Mouse (Mus musculus) MEL-GATA-1-ER (cell line): ENCODE measurements around the gene Pif1.
A peak's percentile ranks its signal among the peaks of the same experiment; 100 is the strongest.

ENCODE experiments used
- DNase-seq: peaks from one replicate; pipeline ENCODE4 v3.0.0-alpha.2; 2012; ENCODE audit warnings: low read depth; ENCODE audit errors: extremely low read depth

Pif1 gene

DNA sequence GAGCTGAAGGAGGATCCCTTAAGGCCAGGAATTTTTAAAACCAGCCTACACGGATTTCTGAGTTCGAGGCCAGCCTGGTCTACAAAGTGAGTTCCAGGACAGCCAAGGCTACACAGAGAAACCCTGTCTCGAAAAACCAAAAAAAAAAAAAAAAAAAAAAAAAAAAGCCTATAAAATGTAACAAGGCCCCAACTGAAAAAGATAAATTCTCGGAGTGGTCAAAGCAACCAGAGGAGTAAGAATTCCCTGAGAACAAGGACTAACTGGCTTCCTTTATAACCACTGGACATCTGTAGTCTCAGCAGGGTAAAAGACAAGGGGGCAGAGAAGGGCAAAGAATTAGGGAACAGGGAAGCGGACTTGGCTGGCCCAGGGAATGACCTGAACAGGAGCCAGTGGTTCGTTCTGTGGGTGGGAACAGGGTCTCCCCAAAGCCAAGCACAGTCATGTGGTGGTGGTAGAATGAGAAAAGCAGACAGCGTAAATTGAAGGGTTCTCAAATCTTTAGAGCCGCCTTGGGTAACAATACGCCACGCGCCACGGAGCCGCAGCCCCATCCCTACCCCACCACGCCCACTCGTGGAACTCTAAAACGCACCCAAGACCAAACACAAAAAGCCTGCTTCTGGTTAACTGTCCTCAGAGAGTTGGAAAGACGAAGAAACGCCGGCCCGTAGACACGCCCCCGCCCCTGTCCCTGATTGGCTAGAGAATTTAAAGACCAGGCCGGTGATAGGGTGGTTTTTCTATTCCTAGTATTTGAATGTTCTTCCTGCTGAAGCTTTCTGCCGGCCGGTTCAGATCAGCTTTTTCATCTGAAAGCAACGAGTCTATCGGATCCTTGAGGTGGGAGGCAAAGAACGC lies at the start of gene Pif1:
Pif1 (plus strand) TSS at position 755 of the 864 bp plus-strand sequence.
- DNase-seq = peak; percentile 91

DNA sequence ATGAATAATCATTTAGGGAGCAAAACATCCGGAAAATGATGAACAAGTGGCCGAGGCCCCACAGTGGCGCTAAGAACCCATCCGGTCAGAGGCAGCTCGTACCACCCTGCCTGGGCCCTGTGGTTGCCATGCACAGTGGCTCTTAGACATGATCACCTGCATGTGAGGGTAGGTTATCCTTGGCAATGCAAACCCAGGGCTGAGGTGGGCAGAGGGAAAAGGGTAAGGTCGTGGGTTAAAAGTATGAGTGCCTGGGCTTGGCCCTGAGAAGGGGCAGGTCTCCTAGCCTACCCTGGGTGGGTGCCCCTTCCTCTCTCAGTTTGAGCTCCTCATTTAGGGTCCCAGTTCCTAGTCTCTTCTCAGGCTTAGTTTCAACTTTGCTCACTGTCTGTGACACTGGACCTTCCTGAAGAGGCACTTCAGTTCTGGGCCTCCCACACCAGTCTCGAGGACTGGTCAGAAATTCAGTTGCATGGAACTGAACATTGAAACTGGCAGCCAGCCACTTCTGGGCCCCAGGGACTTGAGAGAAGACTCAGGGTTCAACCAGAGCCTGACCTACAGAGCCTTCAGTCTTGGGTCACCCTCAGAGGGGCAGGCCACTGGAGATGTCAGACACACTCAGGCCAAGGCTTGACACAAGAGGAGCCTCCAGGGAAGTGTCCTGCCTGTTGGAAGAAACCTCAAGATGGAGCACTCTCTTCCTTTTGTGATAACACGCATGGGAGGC lies 48.9 kb upstream of the Pif1 start:
- DNase-seq = no peak

DNA sequence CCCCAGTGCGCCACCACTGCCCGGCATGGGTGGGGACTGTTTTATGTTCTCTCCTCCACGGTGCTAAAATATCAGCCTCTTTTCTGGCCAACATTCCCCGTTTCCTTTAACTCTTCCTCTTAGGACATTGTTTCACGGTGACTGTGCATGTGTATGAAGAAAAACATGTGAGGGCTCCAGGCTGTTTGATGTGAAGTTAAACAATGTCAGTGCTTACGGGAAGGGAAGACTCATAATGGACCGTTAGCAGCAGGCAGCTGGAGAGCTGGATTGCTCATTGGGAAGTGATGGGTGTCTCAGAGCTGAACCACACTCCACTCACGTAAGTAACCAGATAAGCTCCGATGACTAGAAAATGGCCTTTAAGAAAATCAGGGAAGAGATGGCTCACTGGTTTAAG lies 47.3 kb upstream of the Pif1 start:
- DNase-seq = no peak

DNA sequence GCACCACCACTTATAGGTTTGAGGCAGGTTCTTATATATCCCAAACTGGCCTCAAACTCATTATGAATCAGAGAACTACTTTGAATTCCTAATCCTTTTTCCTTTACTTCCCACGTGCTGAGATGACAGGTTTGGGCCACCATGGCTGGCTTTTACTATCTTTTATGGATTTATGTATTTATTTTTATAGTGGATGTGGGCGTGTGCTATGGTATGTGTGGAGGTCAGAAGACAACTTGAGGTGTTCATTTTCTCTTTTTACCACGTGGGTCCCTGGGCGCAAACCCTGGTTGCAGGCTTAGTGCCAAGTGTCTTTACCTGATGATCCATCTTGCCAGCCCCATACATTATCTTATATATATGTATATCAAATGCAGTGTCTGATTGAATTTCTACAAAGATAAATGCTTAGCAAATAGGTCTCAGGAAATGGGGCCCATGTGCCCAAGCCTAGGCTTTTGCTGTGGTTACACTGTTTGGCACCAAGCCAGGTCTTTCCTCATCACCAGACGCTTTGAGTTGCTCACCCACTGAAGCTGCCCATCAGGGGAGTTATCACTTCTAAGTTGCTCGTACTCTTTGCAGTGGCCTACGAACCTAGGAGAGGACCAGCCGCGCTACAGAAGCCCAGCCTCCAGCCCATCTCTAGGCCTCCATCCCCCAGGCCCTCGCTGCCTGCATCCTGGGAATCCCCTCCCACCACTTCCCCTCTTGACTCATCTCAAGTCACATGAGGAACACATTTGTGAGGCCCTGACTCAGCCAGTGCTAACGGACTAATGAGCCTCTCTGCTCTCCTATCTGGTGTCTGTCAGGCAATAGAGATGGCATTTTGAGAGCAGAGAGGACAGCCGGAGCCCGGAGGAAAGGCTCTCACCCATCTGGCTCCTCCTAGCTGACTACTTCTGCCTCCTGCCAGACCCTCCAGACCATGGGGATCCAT lies 45.6 kb upstream of the Pif1 start:
- DNase-seq = peak; percentile 90

DNA sequence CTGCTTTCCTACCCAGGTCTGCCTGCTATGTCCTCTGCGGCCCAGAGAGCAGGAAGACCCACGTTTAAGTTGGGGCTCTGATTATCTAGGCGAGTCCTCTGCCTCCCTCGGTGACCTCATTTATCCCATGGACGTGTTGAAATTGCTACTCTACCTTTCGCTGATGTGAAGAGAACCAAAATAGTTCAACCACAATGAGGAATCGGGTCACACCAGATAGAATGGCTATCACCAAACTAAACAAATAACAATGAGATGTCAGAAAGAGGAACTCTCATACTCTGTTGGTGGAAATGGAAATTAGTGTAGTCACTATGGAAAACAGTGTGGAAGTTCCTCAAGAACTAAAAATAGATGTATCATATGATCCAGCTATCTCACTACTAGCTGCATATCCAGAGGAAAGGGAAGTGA lies 44.8 kb upstream of the Pif1 start:
- DNase-seq = peak; percentile 97

DNA sequence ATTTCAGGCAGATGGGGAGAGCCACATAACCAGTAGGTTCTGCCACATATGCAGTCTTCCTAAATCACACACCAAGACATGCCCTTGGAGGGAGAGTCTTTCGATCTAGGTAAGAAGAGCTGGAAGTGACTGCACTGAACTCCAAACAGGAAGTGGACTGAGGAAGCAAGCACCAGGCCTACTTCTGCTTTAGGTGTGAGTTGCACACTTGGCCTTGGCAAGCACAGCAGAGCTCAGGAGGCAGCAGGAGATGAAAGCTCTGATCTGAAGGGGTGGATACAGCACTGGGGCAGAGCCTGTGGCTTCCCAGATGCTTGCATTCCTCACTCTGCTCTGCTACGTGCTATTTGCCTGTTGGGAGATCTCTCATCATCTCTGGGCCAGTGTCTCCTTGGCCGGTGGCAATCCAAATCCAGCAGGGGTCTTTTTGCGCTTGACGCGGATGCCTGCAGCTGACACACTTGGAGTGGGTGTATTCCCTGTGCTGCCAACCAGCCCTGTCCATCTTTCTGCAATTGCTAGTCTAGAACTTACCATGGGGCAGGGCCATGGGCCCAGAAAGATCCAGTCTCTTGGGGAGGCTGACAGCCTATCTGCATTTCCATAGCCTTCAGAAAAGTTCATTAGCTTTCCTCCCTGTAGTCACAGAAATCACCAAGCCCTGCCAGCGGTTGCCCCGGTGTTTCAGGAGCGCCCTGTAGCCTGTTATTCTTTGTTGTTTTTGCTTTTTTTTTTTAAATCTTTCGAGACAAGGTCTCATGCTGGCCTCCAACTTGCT lies 41.1 kb upstream of the Pif1 start:
- peak; percentile 87 for DNase-seq

DNA sequence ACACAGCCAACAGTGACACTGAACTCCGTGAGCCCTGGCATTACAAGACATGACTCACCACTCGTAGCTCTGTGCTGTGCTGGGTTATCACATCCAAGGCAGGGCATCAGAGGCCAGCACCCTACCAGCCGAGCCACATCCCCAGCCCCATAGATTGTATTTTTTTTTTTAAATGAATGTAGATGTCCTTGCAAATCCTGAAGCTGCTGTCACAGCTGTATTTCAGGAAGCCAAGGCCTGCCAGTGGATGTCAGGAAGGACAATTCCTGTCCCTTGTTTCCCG lies 40.6 kb upstream of the Pif1 start:
- no peak for DNase-seq

DNA sequence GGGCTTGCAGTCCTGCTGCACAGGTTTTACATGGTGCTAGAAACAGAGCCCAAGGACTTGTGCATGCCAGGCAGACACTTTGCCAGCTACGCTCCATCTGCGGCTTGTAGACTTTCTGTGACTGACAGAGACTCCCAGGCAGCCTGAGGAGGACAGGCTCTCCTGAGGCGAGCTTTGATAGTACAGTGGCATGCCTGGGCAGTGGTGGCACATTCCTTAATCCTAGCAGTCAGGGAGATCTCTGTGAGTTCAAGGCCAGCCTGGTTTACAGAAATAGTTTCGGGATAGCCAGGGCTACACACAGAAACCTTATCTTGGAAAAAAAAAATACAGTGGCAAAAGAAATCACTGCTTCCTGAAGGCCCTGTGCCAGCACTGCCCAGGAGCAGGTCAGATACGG lies 39.8 kb upstream of the Pif1 start:
- DNase-seq = no peak

DNA sequence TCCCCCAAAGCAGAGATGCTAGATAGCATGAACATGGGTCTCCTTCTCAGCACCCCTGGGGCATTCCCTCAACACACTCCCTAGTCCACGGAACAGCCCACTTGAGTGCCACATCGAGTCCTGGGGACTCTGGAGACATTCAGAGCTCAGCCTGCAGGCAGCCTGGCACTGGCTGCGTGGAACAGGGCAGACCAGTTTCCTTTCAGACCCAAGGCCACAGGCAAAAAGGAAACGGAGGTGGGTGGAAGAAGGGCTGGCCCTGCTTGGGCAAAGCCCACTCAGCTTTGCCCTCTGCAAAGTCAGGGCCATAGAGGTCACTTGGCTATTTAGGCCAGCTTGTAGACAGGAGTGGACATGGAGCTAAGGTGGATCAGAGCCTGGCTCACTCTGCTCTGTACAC lies 39.1 kb upstream of the Pif1 start:
- no peak for DNase-seq

DNA sequence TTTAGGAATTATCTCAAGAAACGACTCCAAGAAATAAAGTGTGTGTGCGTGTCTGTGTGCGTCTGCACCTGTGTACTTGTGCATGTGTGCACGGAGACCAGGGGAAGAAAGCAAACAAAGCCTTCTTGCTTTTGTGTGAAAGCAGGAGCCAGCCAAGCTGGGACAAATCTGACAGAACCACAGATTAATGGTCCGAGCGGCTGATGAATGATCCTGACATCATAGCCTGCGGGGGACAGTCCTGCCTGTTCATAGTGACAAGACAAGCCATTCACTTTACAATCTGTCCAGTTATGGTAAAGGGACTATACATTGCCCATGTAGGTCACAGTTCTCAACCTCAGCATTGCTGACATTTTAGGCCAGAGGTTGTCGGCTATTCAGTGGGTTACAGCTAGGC lies 38.6 kb upstream of the Pif1 start:
- DNase-seq = no peak

DNA sequence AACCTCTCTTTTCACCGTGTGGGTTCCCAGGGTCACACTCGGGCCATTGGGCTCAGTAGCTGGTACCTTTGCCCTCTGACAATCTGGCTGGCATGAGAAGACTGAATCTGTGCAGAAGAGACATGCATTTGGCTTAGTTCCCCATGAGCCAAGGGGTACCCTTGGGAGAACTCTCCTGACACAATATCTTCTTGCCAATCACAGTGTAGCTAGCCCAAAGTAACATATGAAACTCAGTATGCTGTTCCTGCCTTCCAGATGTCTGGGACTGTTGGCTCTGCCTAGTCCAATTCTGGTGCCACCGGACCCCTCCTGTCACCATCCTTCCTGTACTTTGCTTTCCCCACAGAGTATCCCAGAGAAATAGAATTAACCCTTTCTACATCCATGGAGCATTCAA lies 37.8 kb upstream of the Pif1 start:
- DNase-seq = no peak

DNA sequence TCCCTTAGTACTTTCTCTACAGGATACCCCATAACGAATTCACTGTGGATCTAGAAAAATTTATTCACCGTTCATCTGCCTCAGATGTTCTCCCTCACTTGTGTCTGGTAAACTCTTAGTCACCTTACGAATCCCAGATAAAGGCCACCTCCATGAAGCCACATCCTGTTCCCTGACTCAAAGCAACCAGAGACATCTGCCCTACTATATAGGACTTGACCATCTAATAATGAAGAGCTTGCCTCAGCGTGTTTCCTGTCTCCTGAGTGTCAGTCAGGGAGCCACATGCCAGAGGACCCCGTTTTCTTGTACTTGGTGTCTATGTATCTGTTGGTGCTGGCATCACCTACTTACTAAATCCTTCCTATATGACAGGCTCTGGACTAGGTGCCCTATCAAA lies 37.3 kb upstream of the Pif1 start:
- no peak for DNase-seq

DNA sequence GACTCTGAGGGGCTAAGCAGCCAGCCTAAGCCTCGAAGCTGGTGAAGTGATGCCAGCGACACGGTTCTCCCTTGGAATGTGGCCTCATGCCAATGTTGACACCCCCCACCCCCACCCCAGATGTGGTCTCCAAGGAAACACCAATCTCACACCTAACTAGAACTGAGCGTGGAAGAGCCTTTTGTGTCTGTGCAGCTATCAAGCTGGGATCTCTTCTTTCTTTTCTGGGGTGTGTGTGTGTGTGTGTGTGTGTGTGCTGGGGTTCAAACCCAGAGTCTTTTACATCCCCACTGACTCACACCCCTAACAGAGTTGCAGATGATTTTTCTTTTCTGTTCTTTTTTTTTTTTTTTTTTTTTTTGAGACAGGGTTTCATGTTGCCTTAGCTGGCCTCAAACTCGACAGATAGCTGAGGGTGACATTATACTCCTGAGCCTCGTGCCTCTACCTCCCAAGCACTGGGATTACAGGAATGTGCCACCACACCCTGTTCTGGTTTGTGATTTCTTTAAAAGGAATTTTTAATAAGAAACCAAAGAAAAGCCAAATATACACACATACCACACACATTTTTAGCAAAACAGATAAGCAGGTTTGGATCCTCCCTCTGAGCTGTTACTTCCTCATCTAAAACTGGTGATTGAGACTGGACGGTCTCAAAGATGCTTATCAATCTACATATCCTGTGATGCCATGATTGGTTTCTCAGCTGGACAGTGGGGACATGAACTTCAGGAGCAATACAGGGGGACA lies 36.7 kb upstream of the Pif1 start:
- DNase-seq = peak; percentile 53

DNA sequence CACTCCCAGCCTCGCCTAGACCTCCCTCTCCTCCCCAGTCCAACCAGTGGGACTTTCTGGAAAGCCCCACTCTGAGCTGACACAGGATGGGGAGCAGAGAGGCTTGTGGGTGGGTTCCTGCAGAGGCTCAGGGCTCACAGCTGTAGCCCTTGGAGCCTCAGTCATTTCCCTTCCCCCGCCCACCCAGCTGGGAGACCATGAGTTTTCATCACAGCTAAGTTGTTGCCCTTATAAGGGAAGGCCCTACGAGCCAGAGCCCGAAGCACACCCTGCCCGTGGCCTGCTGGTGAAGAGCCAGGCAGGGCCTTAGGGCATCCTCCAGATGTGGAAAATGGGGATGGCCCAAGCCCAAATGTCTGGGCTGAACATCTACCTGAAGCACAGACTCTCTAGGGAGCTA lies 35.9 kb upstream of the Pif1 start:
- peak; percentile 47 for DNase-seq

DNA sequence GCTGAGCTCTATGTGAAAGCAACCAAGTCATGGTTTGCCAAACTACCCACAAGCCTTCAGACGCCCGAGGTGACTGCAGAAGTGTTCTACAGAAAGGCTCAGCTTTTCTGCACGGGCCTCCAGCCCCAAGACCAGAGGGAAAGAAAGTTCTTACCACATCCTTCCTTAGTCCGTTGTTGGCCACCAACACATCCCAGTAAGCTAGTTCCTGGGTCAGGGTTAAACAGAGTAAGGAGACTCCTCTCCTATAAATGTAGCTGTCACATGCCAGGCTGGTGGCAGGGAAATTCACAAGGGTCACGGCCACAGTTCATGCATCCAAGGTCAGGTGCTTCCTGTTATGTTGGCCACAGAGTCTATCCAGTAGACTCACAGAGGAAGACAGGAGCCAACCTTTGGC lies 34.8 kb upstream of the Pif1 start:
- DNase-seq = no peak

DNA sequence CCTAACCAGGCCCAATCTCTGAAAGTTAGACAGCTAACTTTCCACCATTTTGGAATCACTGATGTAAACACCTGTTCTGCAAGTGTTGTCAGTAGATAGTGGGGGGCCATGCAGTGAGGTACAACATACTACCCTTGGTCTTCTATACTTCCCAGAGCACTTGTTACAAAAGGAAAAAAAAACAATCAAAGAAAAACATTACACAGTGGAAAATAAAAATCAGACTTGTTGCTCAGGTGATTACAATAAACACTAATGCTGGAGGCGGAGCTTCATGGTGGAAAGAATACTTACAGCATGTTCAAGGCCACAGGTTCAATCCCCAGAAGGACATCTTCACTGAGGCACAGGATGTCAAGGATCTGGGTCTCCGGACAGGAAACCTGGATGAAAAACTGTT lies 34.2 kb upstream of the Pif1 start:
- DNase-seq = no peak

DNA sequence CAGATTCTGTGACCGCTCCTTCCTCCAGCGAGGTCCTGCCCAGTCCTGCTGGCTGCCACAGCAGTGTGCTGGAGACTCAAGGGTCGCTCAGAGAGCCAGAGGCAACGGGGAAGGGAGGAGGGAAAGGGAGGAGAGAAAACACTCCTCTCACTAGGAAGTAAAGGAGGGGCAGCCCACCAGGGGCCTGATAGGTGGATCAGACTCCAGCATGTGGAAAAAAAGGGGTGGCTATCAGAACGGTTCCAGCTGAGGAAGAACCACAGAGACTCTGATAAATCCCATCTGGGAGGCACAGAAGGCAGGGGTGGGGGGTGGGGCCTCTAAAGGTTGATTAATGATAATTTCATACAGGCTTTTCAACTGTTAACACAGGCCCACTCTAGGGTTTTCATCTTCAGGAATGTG lies 32.0 kb upstream of the Pif1 start:
- peak; percentile 96 for DNase-seq

DNA sequence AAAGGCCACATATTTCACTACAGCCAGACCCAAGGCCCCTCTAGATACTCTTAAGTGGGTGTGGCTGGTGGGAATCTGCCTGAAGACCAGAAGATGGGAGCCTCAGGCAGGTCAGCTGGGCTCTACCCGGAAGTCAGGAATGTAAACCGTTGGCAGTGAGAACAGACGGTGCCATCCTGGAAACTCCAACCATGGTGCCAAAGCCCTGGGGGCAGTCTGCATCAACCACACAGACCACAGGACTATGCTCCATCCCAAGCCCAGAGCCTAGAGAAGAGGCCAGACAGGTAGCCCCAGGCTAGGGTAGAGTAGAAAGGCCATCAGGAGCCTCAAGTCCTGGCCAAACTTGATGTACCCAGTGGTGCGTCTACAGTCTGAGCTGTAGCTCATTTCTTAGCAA lies 31.3 kb upstream of the Pif1 start:
- DNase-seq = no peak

DNA sequence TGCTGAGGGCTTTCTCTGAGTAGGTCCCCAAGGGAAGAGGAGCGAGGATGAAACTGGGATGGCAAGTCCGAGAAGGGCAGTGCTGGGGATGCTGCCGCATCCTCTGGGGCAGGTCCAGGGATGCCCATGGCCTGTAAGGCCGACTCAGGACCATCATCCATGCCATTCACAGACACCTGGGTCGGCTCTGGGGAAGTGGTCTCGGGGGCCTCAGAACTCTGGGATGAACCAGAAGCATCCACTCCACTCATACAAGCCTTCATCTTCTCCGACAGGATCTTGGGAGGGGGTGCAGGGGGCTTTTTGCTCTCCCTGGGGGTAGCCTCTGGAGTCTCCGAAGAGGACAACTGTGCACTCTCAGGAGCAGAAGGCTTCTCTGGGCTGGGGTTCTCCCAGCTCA lies 30.6 kb upstream of the Pif1 start:
- no peak for DNase-seq

DNA sequence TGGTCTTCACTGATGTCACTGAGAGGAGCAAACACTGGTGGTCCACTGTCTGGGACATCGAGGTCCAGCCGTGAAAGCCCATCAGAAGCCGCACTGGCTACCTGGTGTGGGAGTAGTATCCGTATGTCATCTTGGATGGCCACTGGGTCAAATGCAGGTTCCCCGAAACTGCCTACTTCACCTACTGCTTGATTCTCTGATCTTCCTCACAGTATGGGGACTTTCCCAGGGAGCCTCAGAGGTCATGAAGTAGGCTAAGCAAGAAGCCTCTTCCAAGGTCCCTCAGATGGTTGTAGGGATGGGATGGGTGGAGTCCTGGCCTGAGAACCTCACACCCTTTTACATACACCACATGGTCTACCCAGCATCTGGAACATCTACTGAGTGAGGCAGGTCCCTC lies 30.0 kb upstream of the Pif1 start:
- no peak for DNase-seq

DNA sequence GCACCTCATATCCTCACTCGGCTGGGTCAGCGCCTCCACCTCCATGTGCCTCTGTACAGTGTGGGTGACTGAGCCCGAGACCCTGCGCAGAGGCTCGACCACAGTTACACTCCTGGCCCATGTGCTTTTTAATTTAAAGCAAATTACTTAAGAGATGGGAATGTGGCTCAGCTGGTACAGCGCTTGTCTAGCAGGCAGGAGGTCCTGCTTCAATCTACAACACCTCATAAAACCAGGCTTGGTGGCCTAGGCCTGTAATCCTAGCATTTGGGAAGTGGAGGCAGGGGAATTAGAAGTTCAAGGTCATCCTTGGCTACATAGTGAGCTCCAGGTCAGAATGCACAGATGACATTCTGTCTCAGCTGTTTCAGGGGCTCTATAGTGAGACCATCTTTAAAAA lies 28.2 kb upstream of the Pif1 start:
- no peak for DNase-seq
